Comparison of ENCODE assay signal across 12 mouse cellular contexts in genomic region chr10:45381937-45382636, GRCm38 (mm10). TPM values are rescaled to one million over a fixed set of nuclear protein-coding genes. Genes with fewer than 3 reads are reported as not detected.
DNase-seq lines count a peak whose midpoint lies in the region; ATAC-seq and TF ChIP-seq lines count a peak whose summit lies in the region.
"Had no signal": no experiment of that assay in that cellular context is flagged by ENCODE, and none has a peak within 500 bp of the region (broad histone marks: within the 10 kb centered on the region; RNA-seq: fewer than 3 reads in every experiment).

No protein-coding gene starts in this region.

- H3K4me1 ChIP-seq in limb, embryonic 14.5 days (ENCODE audit: control insufficient read depth, insufficient read depth, low read length) = no peaks in the 10 kb centered on the region
- H3K4me1 ChIP-seq: embryonic facial prominence, embryonic 15.5 days had no signal

- no peaks in the 10 kb centered on the region for H3K27me3 ChIP-seq in limb, embryonic 14.5 days (ENCODE audit: control insufficient read depth, insufficient read depth, low read length)
- H3K27me3 ChIP-seq: embryonic facial prominence, embryonic 15.5 days; megakaryocyte, embryonic 14.5 days had no signal

- TF ChIP-seq POLR2A in limb, embryonic 14.5 days (IDR thresholded peaks at IDR 0.05; ENCODE audit: borderline replicate concordance, extremely low read depth, insufficient read depth, insufficient read length) = no peak

- no peak for DNase-seq in frontal cortex, postnatal 25 days (ENCODE audit: low spot score in 2 of 2)
- peak; percentile 8 for DNase-seq in A20 (ENCODE audit: low read depth, low spot score)
- peak; percentile 44 for DNase-seq in embryo, embryonic 11 days
- DNase-seq in limb, embryonic 14.5 days (ENCODE audit: low spot score) = peak; percentile 36
- no peak for DNase-seq in testis, postnatal 10 days (ENCODE audit: low spot score)
- no peak for DNase-seq in ovary, adult 18-20 months (ENCODE audit: low spot score)
- no peak for DNase-seq in left cerebral cortex, postnatal 4 days
- DNase-seq: heart, postnatal 36 days; right cerebral cortex, postnatal 4 days had no signal

- intact Hi-C loops in left cerebral cortex, postnatal 4 days (cut with DNase I) = loop anchor here (10.0 kb wide), 1 partner anchor 123 kb away; no protein-coding TSS in a partner anchor

- H3K36me3 ChIP-seq in limb, embryonic 14.5 days (ENCODE audit: control insufficient read depth, insufficient read depth, low read length) = no peaks in the 10 kb centered on the region
- H3K36me3 ChIP-seq: embryonic facial prominence, embryonic 15.5 days had no signal

- H3K27ac ChIP-seq in limb, embryonic 14.5 days (replicated peaks; ENCODE audit: low read depth, low read length) = no peak overlapping the region
- H3K27ac ChIP-seq: embryonic facial prominence, embryonic 15.5 days had no signal

- no peak overlapping the region for H3K9ac ChIP-seq in limb, embryonic 14.5 days (ENCODE audit: low read depth, low read length, severe bottlenecking)
- H3K9ac ChIP-seq: embryonic facial prominence, embryonic 15.5 days had no signal

- no peak overlapping the region for H3K4me3 ChIP-seq in limb, embryonic 14.5 days (replicated peaks; ENCODE audit: low read length)
- H3K4me3 ChIP-seq: embryonic facial prominence, embryonic 15.5 days; megakaryocyte, embryonic 14.5 days had no signal

- H3K9me3 ChIP-seq in limb, embryonic 14.5 days (ENCODE audit: control insufficient read depth, low read length) = no peaks in the 10 kb centered on the region
- H3K9me3 ChIP-seq: embryonic facial prominence, embryonic 15.5 days; megakaryocyte, embryonic 14.5 days had no signal

- peak; percentile 74; the same call in 1 of the 2 replicates for ATAC-seq in frontal cortex, adult (ENCODE audit: low TSS enrichment)
- no peak for ATAC-seq in limb, embryonic 14.5 days (ENCODE audit: low FRiP score, low read depth)

- no peak overlapping the region for H3K4me2 ChIP-seq in limb, embryonic 14.5 days (replicated peaks; ENCODE audit: low read depth, low read length, severe bottlenecking)
- H3K4me2 ChIP-seq: embryonic facial prominence, embryonic 15.5 days had no signal

RNA-seq across cellular contexts. Expression of gene Bves, which starts 46.5 kb away (rescaled TPM):
- 4.2 and 5.0 TPM in 2 replicates for polyA plus RNA-seq in limb, embryonic 14.5 days (2012; rRNA removed)
- 3.4 and 3.5 TPM in 2 replicates for polyA plus RNA-seq in limb, embryonic 14.5 days (2014; fragmentation: Nextera tagmentation; extraction: Ambion mirVana)
- total RNA-seq in left cerebral cortex, postnatal 4 days (2021) = 1 to 10 TPM in 1 of 2 experiments, under 1 TPM in 1; 0.34 to 1.1 TPM

Comparison
In these comparisons a context has a peak if more than half of its experiments do, and no peak if none do; other contexts are left out.
1. DNase-seq: peak in A20 (single experiment), embryo, embryonic 11 days (single experiment) and limb, embryonic 14.5 days (single experiment); none in frontal cortex, postnatal 25 days (0 of 2), testis, postnatal 10 days (single experiment), ovary, adult 18-20 months (single experiment) and left cerebral cortex, postnatal 4 days (single experiment).